Mouse (Mus musculus) MEL (cell line): ENCODE measurements at regions not wholly inside any gene's neighbourhood (a gene's known extent, or its start where the extent isn't known, plus 50 kb on each side); places are given as distances from the start of the nearest gene placed in this dataset.

Experiments used
- DNase-seq: peaks from one replicate; pipeline ENCODE4 v3.0.0; 2011; ENCODE audit warnings: low read depth, low spot score
- H3K27ac ChIP-seq: 2 replicates; pipeline ENCODE4 v1.5.1; 2012; ENCODE audit warnings: low read depth, mild to moderate bottlenecking, control low read depth, low read length, moderate library complexity; ENCODE audit not compliant: control insufficient read depth
- H3K27me3 ChIP-seq, 2 experiments: fragments of 150-350 bp in 1 of 2; sonication (generic) in 1 of 2; 2 replicates each; pipeline ENCODE4 v1.6.1; 2012; ENCODE audit warnings: low read length in 2 of 2, mild to moderate bottlenecking in 2 of 2, improper control_type of control experiment in 1 of 2, moderate library complexity in 1 of 2; ENCODE audit not compliant: insufficient read depth in 2 of 2, control insufficient read depth in 1 of 2
- H3K36me3 ChIP-seq, 2 experiments: 2 replicates each; pipeline ENCODE4 v1.6.1; 2012 to 2014; ENCODE audit warnings: low read length in 2 of 2, improper control_type of control experiment in 1 of 2, inconsistent platforms in 1 of 2, mild to moderate bottlenecking in 1 of 2; ENCODE audit not compliant: insufficient read depth in 2 of 2, control insufficient read depth in 1 of 2
- H3K4me1 ChIP-seq, 2 experiments: fragments of 150-350 bp in 1 of 2; sonication (generic) in 1 of 2; 2 replicates each; pipeline ENCODE4 v1.6.1; 2012; ENCODE audit warnings: low read length in 2 of 2, improper control_type of control experiment in 1 of 2, mild to moderate bottlenecking in 1 of 2; ENCODE audit not compliant: insufficient read depth in 2 of 2, control insufficient read depth in 1 of 2
- H3K4me3 ChIP-seq, 2 experiments: fragments of 150-350 bp in 1 of 2; sonication (generic) in 1 of 2; 2 replicates each; pipeline ENCODE4 v1.5.1; 2012; ENCODE audit warnings: low read depth in 2 of 2, low read length in 2 of 2, mild to moderate bottlenecking in 2 of 2, moderate library complexity in 2 of 2, control low read depth in 1 of 2, improper control_type of control experiment in 1 of 2; ENCODE audit not compliant: control insufficient read depth in 1 of 2, insufficient read depth in 1 of 2
- H3K79me2 ChIP-seq: 2 replicates; pipeline ENCODE4 v1.6.1; 2012; ENCODE audit warnings: mild to moderate bottlenecking, low read length, moderate library complexity; ENCODE audit not compliant: control insufficient read depth, poor library complexity, insufficient read depth
- H3K9ac ChIP-seq: 2 replicates; pipeline ENCODE4 v1.6.1; 2012; ENCODE audit warnings: low read depth, mild to moderate bottlenecking, control low read depth, low read length, moderate library complexity; ENCODE audit not compliant: control insufficient read depth, poor library complexity, severe bottlenecking
- H3K9me3 ChIP-seq: fragments of 150-350 bp; sonication (generic); replicated peaks from 2 replicates; pipeline ENCODE4 v1.6.1; 2012; ENCODE audit warnings: mild to moderate bottlenecking, low read length, improper control_type of control experiment, moderate library complexity; ENCODE audit not compliant: insufficient read depth
- CTCF ChIP-seq, 3 experiments: IDR thresholded peaks in 2 of 3; conservative IDR thresholded peaks in 1 of 3; 2 replicates each; pipeline ENCODE4 v1.5.1; 2011 to 2012; ENCODE audit warnings: low read length in 3 of 3, low read depth in 2 of 3, mild to moderate bottlenecking in 2 of 3, improper control_type of control experiment in 1 of 3, inconsistent platforms in 1 of 3, mixed read lengths in 1 of 3, moderate library complexity in 1 of 3; ENCODE audit not compliant: control insufficient read depth in 1 of 3, insufficient read depth in 1 of 3, poor library complexity in 1 of 3, severe bottlenecking in 1 of 3
- E2F4 ChIP-seq: IDR thresholded peaks from 2 replicates; pipeline ENCODE4 v1.6.1; 2011; ENCODE audit warnings: low read depth, low read length, improper control_type of control experiment, borderline replicate concordance
- ELF1 ChIP-seq: IDR thresholded peaks from 2 replicates; pipeline ENCODE4 v1.6.1; 2014; ENCODE audit warnings: low read depth, mild to moderate bottlenecking, inconsistent platforms, low read length, improper control_type of control experiment, moderate library complexity
- GATA1 ChIP-seq: IDR thresholded peaks from 2 replicates; pipeline ENCODE4 v1.6.1; 2011; ENCODE audit warnings: low read depth, low read length, improper control_type of control experiment
- MEF2A ChIP-seq: IDR thresholded peaks from 2 replicates; pipeline ENCODE4 v1.6.1; 2014; ENCODE audit warnings: low read depth, mild to moderate bottlenecking, inconsistent platforms, low read length, improper control_type of control experiment; ENCODE audit not compliant: poor library complexity, insufficient replicate concordance, severe bottlenecking; ENCODE audit errors: extremely low read depth
- MXI1 ChIP-seq: IDR thresholded peaks from 2 replicates; pipeline ENCODE4 v1.6.1; 2011; ENCODE audit warnings: mild to moderate bottlenecking, low read depth, low read length, improper control_type of control experiment
- MYB ChIP-seq: IDR thresholded peaks from 2 replicates; pipeline ENCODE4 v1.6.1; 2011; ENCODE audit warnings: mild to moderate bottlenecking, low read depth, low read length, improper control_type of control experiment
- MYC ChIP-seq: IDR thresholded peaks from 2 replicates; pipeline ENCODE4 v1.6.1; 2011; ENCODE audit warnings: low read depth, mild to moderate bottlenecking, low read length, improper control_type of control experiment, moderate library complexity
- POLR2A ChIP-seq, 2 experiments: IDR thresholded peaks; 2 replicates each; pipeline ENCODE4 v1.6.1; 2011 to 2012; ENCODE audit warnings: low read length in 2 of 2, mild to moderate bottlenecking in 2 of 2, control low read depth in 1 of 2, improper control_type of control experiment in 1 of 2, low read depth in 1 of 2, moderate library complexity in 1 of 2; ENCODE audit not compliant: control insufficient read depth in 1 of 2, insufficient read depth in 1 of 2, poor library complexity in 1 of 2
- POLR2AphosphoS5 ChIP-seq: IDR thresholded peaks from 2 replicates; pipeline ENCODE4 v1.6.1; 2012; ENCODE audit warnings: low read depth, borderline replicate concordance, mild to moderate bottlenecking, inconsistent platforms, low read length, moderate library complexity, mixed read lengths
- RAD21 ChIP-seq: IDR thresholded peaks from 2 replicates; pipeline ENCODE4 v1.6.1; 2011; ENCODE audit warnings: mild to moderate bottlenecking, low read depth, low read length, improper control_type of control experiment
- RCOR1 ChIP-seq: IDR thresholded peaks from 2 replicates; pipeline ENCODE4 v1.6.1; 2012; ENCODE audit warnings: low read depth, mild to moderate bottlenecking, inconsistent platforms, low read length, improper control_type of control experiment
- ZMIZ1 ChIP-seq: IDR thresholded peaks from 2 replicates; pipeline ENCODE4 v1.6.1; 2012; ENCODE audit warnings: low read depth, mild to moderate bottlenecking, inconsistent platforms, low read length, improper control_type of control experiment, moderate library complexity

DNA sequence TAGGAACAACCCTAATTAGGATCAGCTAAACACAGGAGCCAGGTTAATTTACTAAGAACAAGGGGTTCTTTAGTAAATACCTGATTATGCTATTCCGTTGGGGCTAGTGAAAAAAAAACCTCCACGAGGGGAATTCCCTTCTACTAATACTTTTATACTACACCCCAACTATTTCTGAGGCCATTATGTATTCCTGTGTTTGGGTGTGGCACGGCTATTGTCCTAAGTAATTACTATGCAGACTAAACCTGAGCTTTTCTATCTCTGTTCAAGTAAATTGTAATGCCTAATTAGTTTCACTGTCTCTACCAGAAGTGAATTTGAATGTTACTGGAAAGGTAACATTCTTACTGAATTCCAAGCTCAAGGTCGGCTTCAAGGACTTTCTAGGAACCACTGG lies 1170.1 kb downstream of the Amy2a5 start:
- H3K4me1 ChIP-seq: no peaks in the 10 kb centered on the region
- TF ChIP-seq POLR2AphosphoS5: no peak
- no peak for TF ChIP-seq E2F4
- no peak for TF ChIP-seq ZMIZ1
- TF ChIP-seq POLR2A (IDR thresholded peaks at IDR 0.05; ENCODE audit: control insufficient read depth in 1 of 2, insufficient read depth in 1 of 2, low read depth in 1 of 2, low read length in 2 of 2, poor library complexity in 1 of 2): no peak
- TF ChIP-seq CTCF (IDR thresholded peaks at IDR 0.05 in 2 of 3, conservative IDR thresholded peaks at IDR 0.05 in 1 of 3; ENCODE audit: control insufficient read depth in 1 of 3, insufficient read depth in 1 of 3, low read depth in 2 of 3, low read length in 3 of 3, poor library complexity in 1 of 3, severe bottlenecking in 1 of 3): no peak
- TF ChIP-seq MXI1: no peak
- TF ChIP-seq MYC: no peak
- TF ChIP-seq ELF1: no peak
- TF ChIP-seq GATA1: no peak
- TF ChIP-seq MEF2A: no peak
- TF ChIP-seq RAD21: no peak
- no peak for TF ChIP-seq MYB
- TF ChIP-seq RCOR1: no peak
- TF ChIP-seq, all 39 proteins: peak for 0
- Histone ChIP-seq H3K27ac (no peak overlapping the region), H3K4me3 (no peak overlapping the region), H3K9me3 (no peaks in the 10 kb centered on the region), H3K9ac (no peak overlapping the region), H3K79me2 (no peaks in the 10 kb centered on the region), H3K36me3 (no peaks in the 10 kb centered on the region), H3K27me3 (no peaks in the 10 kb centered on the region)
- DNase-seq: no peak
